Mouse (Mus musculus): ENCODE results near the gene Olfr692. TPM values are rescaled to one million over a fixed set of nuclear protein-coding genes. Genes with fewer than 3 reads are reported as not detected.

The Olfr692 gene
- polyA plus RNA-seq, 1 experiment from 2014 or later = not detected

GRCm38 (mm10) chr7:105367268-105367667 is 762 bp upstream of the Olfr692 start:
- H3K4me2 ChIP-seq = no peak overlapping the region
- H3K4me1 ChIP-seq (ENCODE audit: insufficient read depth) = no peaks in the 10 kb centered on the region
- H3K36me3 ChIP-seq (ENCODE audit: insufficient read depth) = no peaks in the 10 kb centered on the region; the same call in 1 of the 2 replicates
- H3K9me3 ChIP-seq (ENCODE audit: low read depth, low read length) = no peaks in the 10 kb centered on the region
- H3K27me3 ChIP-seq (ENCODE audit: insufficient read depth, low read length) = no peaks in the 10 kb centered on the region
- DNase-seq (no peak), ATAC-seq (ENCODE audit: insufficient read depth) (no peak)
- H3K27ac ChIP-seq (ENCODE audit: low read depth) = no peak overlapping the region
- no peak for TF ChIP-seq CTCF (IDR thresholded peaks at IDR 0.05; ENCODE audit: low read depth)
- H3K9ac ChIP-seq = no peak overlapping the region
- no peak overlapping the region for H3K4me3 ChIP-seq (ENCODE audit: low read depth, low read length)
- 83% methylated on average over 5 of the region's 5 CpGs for WGBS

GRCm38 (mm10) chr7:105368521-105368920 is 491 bp downstream of the Olfr692 start:
- no peak overlapping the region for H3K9ac ChIP-seq
- no peak for ATAC-seq (ENCODE audit: insufficient read depth)
- H3K4me2 ChIP-seq = no peak overlapping the region
- H3K27me3 ChIP-seq (ENCODE audit: insufficient read depth, low read length) = no peaks in the 10 kb centered on the region
- no peaks in the 10 kb centered on the region; the same call in 1 of the 2 replicates for H3K36me3 ChIP-seq (ENCODE audit: insufficient read depth)
- 92% methylated on average over 4 of the region's 4 CpGs for WGBS
- TF ChIP-seq CTCF (IDR thresholded peaks at IDR 0.05; ENCODE audit: low read depth) = no peak
- no peaks in the 10 kb centered on the region for H3K4me1 ChIP-seq (ENCODE audit: insufficient read depth)
- no peak overlapping the region for H3K4me3 ChIP-seq (ENCODE audit: low read depth, low read length)
- H3K27ac ChIP-seq (ENCODE audit: low read depth) = no peak overlapping the region
- DNase-seq = no peak
- H3K9me3 ChIP-seq (ENCODE audit: low read depth, low read length) = no peaks in the 10 kb centered on the region

- H3K9me3 ChIP-seq (ENCODE audit: low read depth, low read length) = no peaks in the 10 kb centered on the region
- peaks cover 19% of the 10 kb centered on the region for H3K36me3 ChIP-seq (ENCODE audit: insufficient read depth)
- ATAC-seq (ENCODE audit: insufficient read depth) (no peak), DNase-seq (no peak)
- H3K4me3 ChIP-seq (ENCODE audit: low read depth, low read length) = no peak overlapping the region
- no peak overlapping the region for H3K27ac ChIP-seq (ENCODE audit: low read depth)
- H3K9ac ChIP-seq = no peak overlapping the region
- no peaks in the 10 kb centered on the region for H3K4me1 ChIP-seq (ENCODE audit: insufficient read depth)
- H3K4me2 ChIP-seq = no peak overlapping the region
- 81% methylated on average over 1 of the region's 1 CpGs for WGBS
- no peak for TF ChIP-seq CTCF (IDR thresholded peaks at IDR 0.05; ENCODE audit: low read depth)
- no peaks in the 10 kb centered on the region for H3K27me3 ChIP-seq (ENCODE audit: insufficient read depth, low read length)
Observed at GRCm38 (mm10) chr7:105372912-105373311, 4.9 kb downstream of the Olfr692 start.

GRCm38 (mm10) chr7:105373509-105373908 is 5.5 kb downstream of the Olfr692 start:
- no peak for TF ChIP-seq CTCF (IDR thresholded peaks at IDR 0.05; ENCODE audit: low read depth)
- no peak overlapping the region for H3K27ac ChIP-seq (ENCODE audit: low read depth)
- WGBS = 73% methylated on average over 4 of the region's 4 CpGs
- no peaks in the 10 kb centered on the region for H3K27me3 ChIP-seq (ENCODE audit: insufficient read depth, low read length)
- no peaks in the 10 kb centered on the region for H3K9me3 ChIP-seq (ENCODE audit: low read depth, low read length)
- ATAC-seq (ENCODE audit: insufficient read depth) = no peak
- no peak overlapping the region for H3K4me2 ChIP-seq
- no peaks in the 10 kb centered on the region for H3K4me1 ChIP-seq (ENCODE audit: insufficient read depth)
- no peak overlapping the region for H3K4me3 ChIP-seq (ENCODE audit: low read depth, low read length)
- no peak overlapping the region for H3K9ac ChIP-seq
- DNase-seq = no peak
- peaks cover 25% of the 10 kb centered on the region for H3K36me3 ChIP-seq (ENCODE audit: insufficient read depth)

- no peak overlapping the region for H3K4me3 ChIP-seq (ENCODE audit: low read depth, low read length)
- peaks cover 30% of the 10 kb centered on the region for H3K36me3 ChIP-seq (ENCODE audit: insufficient read depth)
- 93% methylated on average over 3 of the region's 3 CpGs for WGBS
- no peak overlapping the region for H3K27ac ChIP-seq (ENCODE audit: low read depth)
- no peaks in the 10 kb centered on the region for H3K9me3 ChIP-seq (ENCODE audit: low read depth, low read length)
- no peak overlapping the region for H3K9ac ChIP-seq
- H3K4me1 ChIP-seq (ENCODE audit: insufficient read depth) = no peaks in the 10 kb centered on the region
- ATAC-seq (ENCODE audit: insufficient read depth) = no peak
- no peak overlapping the region for H3K4me2 ChIP-seq
- H3K27me3 ChIP-seq (ENCODE audit: insufficient read depth, low read length) = no peaks in the 10 kb centered on the region
- no peak for DNase-seq
- no peak for TF ChIP-seq CTCF (IDR thresholded peaks at IDR 0.05; ENCODE audit: low read depth)
Observed at GRCm38 (mm10) chr7:105373976-105374375, 5.9 kb downstream of the Olfr692 start.

GRCm38 (mm10) chr7:105374866-105375265 is 6.8 kb downstream of the Olfr692 start, which contains the start of gene Gm5901:
Gene Gm5901 (plus strand): TSS chr7:105375038.
- Histone ChIP-seq H3K36me3 (ENCODE audit: insufficient read depth) (peaks cover 38% of the 10 kb centered on the region), H3K27me3 (ENCODE audit: insufficient read depth, low read length) (no peaks in the 10 kb centered on the region), H3K27ac (ENCODE audit: low read depth) (no peak within 1 kb of the TSS), H3K4me1 (ENCODE audit: insufficient read depth) (no peaks in the 10 kb centered on the region), H3K9me3 (ENCODE audit: low read depth, low read length) (no peaks in the 10 kb centered on the region), H3K4me3 (ENCODE audit: low read depth, low read length) (no peak within 1 kb of the TSS), H3K9ac (no peak within 1 kb of the TSS), H3K4me2 (no peak within 1 kb of the TSS)
- 83% methylated on average over 1 of the region's 1 CpGs for WGBS
- no peak for TF ChIP-seq CTCF (IDR thresholded peaks at IDR 0.05; ENCODE audit: low read depth)
- DNase-seq (no peak), ATAC-seq (ENCODE audit: insufficient read depth) (no peak)

- Histone ChIP-seq H3K27me3 (ENCODE audit: insufficient read depth, low read length) (no peaks in the 10 kb centered on the region), H3K4me1 (ENCODE audit: insufficient read depth) (no peaks in the 10 kb centered on the region), H3K36me3 (ENCODE audit: insufficient read depth) (peaks cover 82% of the 10 kb centered on the region), H3K27ac (ENCODE audit: low read depth) (no peak overlapping the region), H3K4me3 (ENCODE audit: low read depth, low read length) (no peak overlapping the region), H3K9me3 (ENCODE audit: low read depth, low read length) (no peaks in the 10 kb centered on the region), H3K9ac (no peak overlapping the region), H3K4me2 (no peak overlapping the region)
- ATAC-seq (ENCODE audit: insufficient read depth) = no peak
- no peak for DNase-seq
- 92% methylated on average over 3 of the region's 3 CpGs for WGBS
- TF ChIP-seq CTCF (IDR thresholded peaks at IDR 0.05; ENCODE audit: low read depth) = no peak
Observed at GRCm38 (mm10) chr7:105380329-105380728, 12.3 kb downstream of the Olfr692 start.

GRCm38 (mm10) chr7:105387696-105388095 is 19.7 kb downstream of the Olfr692 start:
- ATAC-seq (ENCODE audit: insufficient read depth) (no peak), DNase-seq (no peak)
- WGBS = 90% methylated on average over 2 of the region's 2 CpGs
- H3K4me1 ChIP-seq (ENCODE audit: insufficient read depth) = no peaks in the 10 kb centered on the region
- peaks cover 70% of the 10 kb centered on the region for H3K36me3 ChIP-seq (ENCODE audit: insufficient read depth)
- H3K27ac ChIP-seq (ENCODE audit: low read depth) = no peak overlapping the region
- no peak overlapping the region for H3K4me3 ChIP-seq (ENCODE audit: low read depth, low read length)
- no peaks in the 10 kb centered on the region for H3K27me3 ChIP-seq (ENCODE audit: insufficient read depth, low read length)
- no peak overlapping the region for H3K4me2 ChIP-seq
- TF ChIP-seq CTCF (IDR thresholded peaks at IDR 0.05; ENCODE audit: low read depth) = no peak
- H3K9me3 ChIP-seq (ENCODE audit: low read depth, low read length) = no peaks in the 10 kb centered on the region
- H3K9ac ChIP-seq = no peak overlapping the region

Measured in lung, embryonic 14.5 days (tissue).